ENCODE assay signal across 7 mouse cellular contexts in genomic region chr2:127335767-127336496, GRCm38 (mm10). TPM values are rescaled to one million over a fixed set of nuclear protein-coding genes. Genes with fewer than 3 reads are reported as not detected.
DNase-seq lines count a peak whose midpoint lies in the region; ATAC-seq and TF ChIP-seq lines count a peak whose summit lies in the region.

Dusp2 (plus strand) TSS chr2:127336159.

- peaks cover 16% of the 10 kb centered on the region for H3K27me3 ChIP-seq in embryonic facial prominence, embryonic 11.5 days (ENCODE audit: control insufficient read depth, insufficient read depth, low read length)
- peaks cover 13% of the 10 kb centered on the region; the same call in 1 of the 2 replicates for H3K27me3 ChIP-seq in limb, embryonic 14.5 days (ENCODE audit: control insufficient read depth, insufficient read depth, low read length)
- peaks cover 34% of the 10 kb centered on the region for H3K27me3 ChIP-seq in midbrain, embryonic 15.5 days (replicated peaks)

- no peak within 1 kb of the TSS for H3K27ac ChIP-seq in embryonic facial prominence, embryonic 11.5 days (replicated peaks; ENCODE audit: low read depth, low read length)
- no peak within 1 kb of the TSS for H3K27ac ChIP-seq in limb, embryonic 14.5 days (replicated peaks; ENCODE audit: low read depth, low read length)
- H3K27ac ChIP-seq in midbrain, embryonic 15.5 days, result no peak within 1 kb of the TSS

- DNase-seq in adrenal gland, postnatal 14 days, result peak; percentile 90
- DNase-seq in embryonic facial prominence, embryonic 11.5 days (ENCODE audit: low spot score), result peak; percentile 66
- peak; percentile 73 for DNase-seq in heart, adult 8-10 months (ENCODE audit: low spot score)
- peak; percentile 71 to 75 for DNase-seq in kidney, adult 8-10 months
- peak; percentile 54 for DNase-seq in limb, embryonic 14.5 days (ENCODE audit: low spot score)
- DNase-seq in spleen, adult 12 weeks (ENCODE audit: low spot score), result peak; percentile 85

- peak within 1 kb of the TSS; percentile 64 for H3K9ac ChIP-seq in embryonic facial prominence, embryonic 11.5 days (replicated peaks; ENCODE audit: low read length)
- peak within 1 kb of the TSS; percentile 59 for H3K9ac ChIP-seq in limb, embryonic 14.5 days (ENCODE audit: low read depth, low read length, severe bottlenecking)
- H3K9ac ChIP-seq in midbrain, embryonic 15.5 days, result peak within 1 kb of the TSS; percentile 66

- no peaks in the 10 kb centered on the region for H3K9me3 ChIP-seq in embryonic facial prominence, embryonic 11.5 days (replicated peaks; ENCODE audit: control insufficient read depth, low read length)
- no peaks in the 10 kb centered on the region for H3K9me3 ChIP-seq in limb, embryonic 14.5 days (ENCODE audit: control insufficient read depth, low read length)
- H3K9me3 ChIP-seq in midbrain, embryonic 15.5 days, result no peaks in the 10 kb centered on the region

- H3K4me1 ChIP-seq in embryonic facial prominence, embryonic 11.5 days (ENCODE audit: control insufficient read depth, insufficient read depth, low read length), result peaks cover 6% of the 10 kb centered on the region
- 0 out of 2 replicates have a peak, but pooled peaks cover 3% of the 10 kb centered on the region for H3K4me1 ChIP-seq in limb, embryonic 14.5 days (ENCODE audit: control insufficient read depth, insufficient read depth, low read length)
- H3K4me1 ChIP-seq in midbrain, embryonic 15.5 days, result peaks cover 12% of the 10 kb centered on the region

- H3K4me3 ChIP-seq in embryonic facial prominence, embryonic 11.5 days (ENCODE audit: low read depth, low read length), result peak within 1 kb of the TSS; percentile 53
- peak within 1 kb of the TSS; percentile 57 for H3K4me3 ChIP-seq in limb, embryonic 14.5 days (replicated peaks; ENCODE audit: low read length)
- H3K4me3 ChIP-seq in midbrain, embryonic 15.5 days, result peak within 1 kb of the TSS; percentile 58

- TF ChIP-seq POLR2A in limb, embryonic 14.5 days (IDR thresholded peaks at IDR 0.05; ENCODE audit: borderline replicate concordance, extremely low read depth, insufficient read depth, insufficient read length), result no peak

- H3K36me3 ChIP-seq in embryonic facial prominence, embryonic 11.5 days (replicated peaks; ENCODE audit: control insufficient read depth, insufficient read depth, low read depth, low read length), result no peaks in the 10 kb centered on the region
- H3K36me3 ChIP-seq in limb, embryonic 14.5 days (ENCODE audit: control insufficient read depth, insufficient read depth, low read length), result no peaks in the 10 kb centered on the region
- no peaks in the 10 kb centered on the region for H3K36me3 ChIP-seq in midbrain, embryonic 15.5 days (replicated peaks)

- under 1% methylated on average over 54 of the region's 76 CpGs for WGBS in embryonic facial prominence, embryonic 11.5 days
- under 1% methylated on average over 42 of the region's 76 CpGs for WGBS in limb, embryonic 14.5 days
- WGBS in midbrain, embryonic 15.5 days, result under 1% methylated on average over 75 of the region's 76 CpGs

- peak; percentile 63; the same call in 1 of the 2 replicates for ATAC-seq in embryonic facial prominence, embryonic 11.5 days (replicated peaks; ENCODE audit: insufficient number of reproducible peaks, low FRiP score, low TSS enrichment, low read depth)
- peak; percentile 56 for ATAC-seq in limb, embryonic 14.5 days (ENCODE audit: low FRiP score, low read depth)
- ATAC-seq in midbrain, embryonic 15.5 days (replicated peaks), result peak; percentile 86

- H3K4me2 ChIP-seq in embryonic facial prominence, embryonic 11.5 days (ENCODE audit: low read depth, low read length), result peak within 1 kb of the TSS; percentile 93
- peak within 1 kb of the TSS; percentile 95 for H3K4me2 ChIP-seq in limb, embryonic 14.5 days (replicated peaks; ENCODE audit: low read depth, low read length, severe bottlenecking)
- H3K4me2 ChIP-seq in midbrain, embryonic 15.5 days, result peak within 1 kb of the TSS; percentile 92

RNA-seq across cellular contexts. Expression of gene Dusp2, which starts in this region (rescaled TPM):
- total RNA-seq in adrenal gland, postnatal 14 days (2021), result 1.9 and 9.9 TPM in 2 replicates
- 4.2 and 4.4 TPM in 2 replicates for polyA plus RNA-seq in embryonic facial prominence, embryonic 11.5 days (2014; fragmentation: Nextera tagmentation; extraction: Ambion mirVana)
- 1 to 10 TPM in 2 of 4 experiments, under 1 TPM in 2; 0.27 to 1.6 (median 0.69) TPM for total RNA-seq in heart, adult 8-10 months (2022)
- polyA plus RNA-seq in limb, embryonic 14.5 days (2012; rRNA removed), result 5.7 and 7.8 TPM in 2 replicates
- polyA plus RNA-seq in limb, embryonic 14.5 days (2014; fragmentation: Nextera tagmentation; extraction: Ambion mirVana), result 7.4 and 7.6 TPM in 2 replicates
- polyA plus RNA-seq in midbrain, embryonic 15.5 days (2015; fragmentation: Nextera tagmentation; extraction: Ambion mirVana), result 11.0 TPM in 2 replicates
